In genomic region chr2:11171754-11172501, GRCm38 (mm10) we compare ENCODE assay signal across 8 mouse cellular contexts. TPM values are rescaled to one million over a fixed set of nuclear protein-coding genes. Genes with fewer than 3 reads are reported as not detected.
DNase-seq lines count a peak whose midpoint lies in the region; ATAC-seq and TF ChIP-seq lines count a peak whose summit lies in the region.

Gene Prkcq, plus strand, starts transcription at chr2:11172108.

- 3% methylated on average over 48 of the region's 51 CpGs for WGBS in hindbrain, embryonic 11.5 days

- H3K4me1 ChIP-seq in hindbrain, embryonic 11.5 days (replicated peaks; ENCODE audit: control insufficient read depth, insufficient read depth, low read length) = no peaks in the 10 kb centered on the region

- in situ Hi-C loops in Patski (cut with MboI; ENCODE audit: low pct_unique_long_range_greater_than_20kb) = no loop called here

- peaks cover 33% of the 10 kb centered on the region for H3K27me3 ChIP-seq in Patski
- H3K27me3 ChIP-seq in hindbrain, embryonic 11.5 days (ENCODE audit: control insufficient read depth, insufficient read depth, low read length) = peaks cover 3% of the 10 kb centered on the region; the same call in 1 of the 2 replicates

- H3K36me3 ChIP-seq in hindbrain, embryonic 11.5 days (ENCODE audit: control insufficient read depth, insufficient read depth, low read length) = no peaks in the 10 kb centered on the region

- H3K4me2 ChIP-seq in hindbrain, embryonic 11.5 days (replicated peaks; ENCODE audit: low read depth, low read length) = peak within 1 kb of the TSS; percentile 77

- POLR2A ChIA-PET in Patski (lab: Charles Lee) = no interaction called here

- H3K9ac ChIP-seq in hindbrain, embryonic 11.5 days (ENCODE audit: low read depth, low read length) = peak within 1 kb of the TSS; percentile 25

- peak within 1 kb of the TSS; percentile 41 for H3K4me3 ChIP-seq in hindbrain, embryonic 11.5 days (ENCODE audit: low read depth, low read length)

- H3K27ac ChIP-seq in hindbrain, embryonic 11.5 days (ENCODE audit: low read depth, low read length) = no peak within 1 kb of the TSS

- no peaks in the 10 kb centered on the region for H3K9me3 ChIP-seq in hindbrain, embryonic 11.5 days (ENCODE audit: control insufficient read depth, low read length)

- peak; percentile 24 for TF ChIP-seq CTCF in Patski (IDR thresholded peaks at IDR 0.05)

- CTCF ChIA-PET in Patski (lab: Charles Lee) = no interaction called here

- DNase-seq in Patski (ENCODE audit: low read depth, low spot score) = no peak
- peak; percentile 4 for DNase-seq in cerebellum, adult 9-10 months
- peak; percentile 26 to 48 for DNase-seq in frontal cortex, postnatal 14 days (ENCODE audit: low spot score in 2 of 2)
- DNase-seq in hindbrain, embryonic 11.5 days (ENCODE audit: low spot score) = peak; percentile 74
- DNase-seq in layer of hippocampus, postnatal 14 days (ENCODE audit: low spot score in 2 of 2) = peak; percentile 46 to 52
- peak; percentile 60 for DNase-seq in lung, postnatal 14 days
- peak; percentile 72 for DNase-seq in retina, embryonic 14.5 days (ENCODE audit: low spot score)
- DNase-seq in thymus, postnatal 4 days = peak; percentile 81

- peak; percentile 57 for ATAC-seq in Patski
- ATAC-seq in hindbrain, embryonic 11.5 days (ENCODE audit: low FRiP score) = peak; percentile 92

RNA-seq across cellular contexts. Expression of gene Prkcq, which starts in this region (rescaled TPM):
- polyA plus RNA-seq in Patski (2021) = 0.06 TPM
- polyA plus RNA-seq in hindbrain, embryonic 11.5 days (2014; fragmentation: Nextera tagmentation; extraction: Ambion mirVana) = 3.1 and 3.7 TPM in 2 replicates
- 10 to 100 TPM; 14.3 to 15.2 TPM for total RNA-seq in layer of hippocampus, postnatal 14 days (2021)

Comparison
In these comparisons a context has a peak if more than half of its experiments do, and no peak if none do; other contexts are left out.
1. Peak in ATAC-seq in Patski; RNA of the gene not detected or under 1 TPM.